Mouse (Mus musculus) CH12.LX (cell line): ENCODE measurements around the gene Kif5c. TPM values are rescaled to one million over a fixed set of nuclear protein-coding genes. Genes with fewer than 3 reads are reported as not detected.

ENCODE experiments used
- DNase-seq: peaks from one replicate; pipeline ENCODE4 v3.0.0-alpha.2; 2013; ENCODE audit errors: extremely low read depth
- H3K27ac ChIP-seq: 2 replicates; pipeline ENCODE4 v1.5.1; 2012; ENCODE audit warnings: low read depth, mild to moderate bottlenecking, control low read depth, moderate library complexity; ENCODE audit not compliant: insufficient read depth
- H3K27me3 ChIP-seq: replicated peaks from 2 replicates; pipeline ENCODE3; 2012; ENCODE audit warnings: inconsistent platforms
- H3K36me3 ChIP-seq, 2 experiments: replicated peaks in 1 of 2; 2 replicates each; pipeline versions ENCODE3 to v1.6.1; 2012; ENCODE audit warnings: inconsistent platforms in 1 of 2, low read length in 1 of 2, mild to moderate bottlenecking in 1 of 2, mixed read lengths in 1 of 2, moderate library complexity in 1 of 2; ENCODE audit not compliant: control insufficient read depth in 1 of 2, insufficient read depth in 1 of 2
- H3K4me1 ChIP-seq, 2 experiments: 2 replicates each; pipeline ENCODE4 v1.6.1; 2012; ENCODE audit warnings: inconsistent platforms in 1 of 2, moderate library complexity in 1 of 2; ENCODE audit not compliant: insufficient read depth in 2 of 2, control insufficient read depth in 1 of 2
- H3K4me2 ChIP-seq: 2 replicates; pipeline ENCODE4 v1.6.1; 2012; ENCODE audit warnings: low read depth, mild to moderate bottlenecking, control low read depth; ENCODE audit not compliant: poor library complexity, insufficient read depth, severe bottlenecking
- H3K4me3 ChIP-seq, 3 experiments: fragments of 150-350 bp in 1 of 3; sonication (generic) in 1 of 3; replicated peaks in 1 of 3; 2 replicates each; pipeline versions ENCODE3 to v1.5.1; 2011 to 2012; ENCODE audit warnings: low read depth in 2 of 3, low read length in 2 of 3, mild to moderate bottlenecking in 2 of 3, moderate library complexity in 2 of 3, control low read depth in 1 of 3, improper control_type of control experiment in 1 of 3, inconsistent platforms in 1 of 3, mixed read lengths in 1 of 3; ENCODE audit not compliant: poor library complexity in 1 of 3
- H3K79me2 ChIP-seq: replicated peaks from 2 replicates; pipeline ENCODE4 v1.6.1; 2012; ENCODE audit warnings: mild to moderate bottlenecking, moderate library complexity; ENCODE audit not compliant: control insufficient read depth, poor library complexity, insufficient read depth, severe bottlenecking; ENCODE audit errors: extremely low read depth
- H3K9ac ChIP-seq: 2 replicates; pipeline ENCODE4 v1.6.1; 2012; ENCODE audit warnings: low read depth, mild to moderate bottlenecking, control low read depth, moderate library complexity; ENCODE audit not compliant: insufficient read depth
- H3K9me3 ChIP-seq: replicated peaks from 2 replicates; pipeline ENCODE3; 2012; ENCODE audit warnings: low read length, inconsistent platforms, mixed read lengths
- ELF1 ChIP-seq: IDR thresholded peaks from 2 replicates; pipeline ENCODE4 v1.6.1; 2014; ENCODE audit warnings: low read depth, mild to moderate bottlenecking, inconsistent platforms, low read length, improper control_type of control experiment
- ETS1 ChIP-seq: conservative IDR thresholded peaks from 2 replicates; pipeline ENCODE4 v1.6.1; 2012; ENCODE audit warnings: low read depth, mild to moderate bottlenecking, inconsistent platforms, low read length, improper control_type of control experiment, moderate library complexity
- HCFC1 ChIP-seq: IDR thresholded peaks from 2 replicates; pipeline ENCODE4 v1.6.1; 2012; ENCODE audit warnings: low read depth, mild to moderate bottlenecking, inconsistent platforms, low read length, improper control_type of control experiment
- JUN ChIP-seq: IDR thresholded peaks from 2 replicates; pipeline ENCODE4 v1.6.1; 2011; ENCODE audit warnings: low read depth, mild to moderate bottlenecking, low read length, improper control_type of control experiment, moderate library complexity; ENCODE audit not compliant: insufficient read depth
- KAT2A ChIP-seq: IDR thresholded peaks from 2 replicates; pipeline ENCODE4 v1.6.1; 2012; ENCODE audit warnings: low read length, improper control_type of control experiment, inconsistent platforms; ENCODE audit not compliant: insufficient replicate concordance
- MAFK ChIP-seq: IDR thresholded peaks from 2 replicates; pipeline ENCODE4 v1.6.1; 2011; ENCODE audit warnings: low read length, improper control_type of control experiment; ENCODE audit not compliant: insufficient replicate concordance
- MAX ChIP-seq: IDR thresholded peaks from 2 replicates; pipeline ENCODE4 v1.6.1; 2011; ENCODE audit warnings: low read length, improper control_type of control experiment
- MAZ ChIP-seq: IDR thresholded peaks from 2 replicates; pipeline ENCODE4 v1.6.1; 2012; ENCODE audit warnings: low read depth, mild to moderate bottlenecking, inconsistent platforms, low read length, improper control_type of control experiment, moderate library complexity
- MXI1 ChIP-seq: IDR thresholded peaks from 2 replicates; pipeline ENCODE4 v1.6.1; 2011; ENCODE audit warnings: mild to moderate bottlenecking, low read depth, low read length, improper control_type of control experiment
- MYC ChIP-seq: IDR thresholded peaks from 2 replicates; pipeline ENCODE4 v1.6.1; 2011; ENCODE audit warnings: low read depth, mild to moderate bottlenecking, improper control_type of control experiment, low read length
- NELFE ChIP-seq: IDR thresholded peaks from 2 replicates; pipeline ENCODE4 v1.6.1; 2011; ENCODE audit warnings: low read depth, low read length, improper control_type of control experiment
- NRF1 ChIP-seq: IDR thresholded peaks from 2 replicates; pipeline ENCODE4 v1.6.1; 2014; ENCODE audit warnings: low read depth, mild to moderate bottlenecking, inconsistent platforms, low read length, improper control_type of control experiment, moderate library complexity
- PAX5 ChIP-seq: IDR thresholded peaks from 2 replicates; pipeline ENCODE4 v1.6.1; 2012; ENCODE audit warnings: low read length, inconsistent platforms, mixed read lengths
- POLR2A ChIP-seq: IDR thresholded peaks from 2 replicates; pipeline ENCODE4 v1.6.1; 2011; ENCODE audit warnings: low read depth, mild to moderate bottlenecking, improper control_type of control experiment, low read length
- POLR2AphosphoS2 ChIP-seq: IDR thresholded peaks from 2 replicates; pipeline ENCODE4 v1.6.1; 2011; ENCODE audit warnings: low read depth, low read length, improper control_type of control experiment
- RAD21 ChIP-seq: IDR thresholded peaks from 2 replicates; pipeline ENCODE4 v1.6.1; 2011; ENCODE audit warnings: low read depth, mild to moderate bottlenecking, low read length, improper control_type of control experiment, moderate library complexity
- SIN3A ChIP-seq: IDR thresholded peaks from 2 replicates; pipeline ENCODE4 v1.6.1; 2012; ENCODE audit warnings: low read length, improper control_type of control experiment, inconsistent platforms
- TBP ChIP-seq: conservative IDR thresholded peaks from 2 replicates; pipeline ENCODE4 v1.6.1; 2011; ENCODE audit warnings: low read depth, low read length, improper control_type of control experiment
- TCF12 ChIP-seq: IDR thresholded peaks from 2 replicates; pipeline ENCODE4 v1.6.1; 2014; ENCODE audit warnings: low read depth, mild to moderate bottlenecking, inconsistent platforms, low read length, improper control_type of control experiment
- USF2 ChIP-seq: conservative IDR thresholded peaks from 2 replicates; pipeline ENCODE4 v1.6.1; 2011; ENCODE audit warnings: low read depth, low read length, improper control_type of control experiment
- ZC3H11A ChIP-seq: IDR thresholded peaks from 2 replicates; pipeline ENCODE4 v1.6.1; 2012; ENCODE audit warnings: low read depth, mild to moderate bottlenecking, inconsistent platforms, low read length, improper control_type of control experiment
- ZMIZ1 ChIP-seq: IDR thresholded peaks from 2 replicates; pipeline ENCODE4 v1.6.1; 2012; ENCODE audit warnings: low read depth, mild to moderate bottlenecking, inconsistent platforms, low read length, improper control_type of control experiment
- ZNF384 ChIP-seq: IDR thresholded peaks from 2 replicates; pipeline ENCODE4 v1.6.1; 2012; ENCODE audit warnings: low read depth, low read length, improper control_type of control experiment, inconsistent platforms
- dilution Hi-C: fragments of 300-500 bp; cut with MboI; formaldehyde crosslinking; loops from 2 replicates; pipeline ENCODE4 v1.14.3; 2020; ENCODE audit warnings: low sequenced_read_pairs; ENCODE audit not compliant: extremely low pct_unique_long_range_greater_than_20kb, extremely low pct_ligation_motif_present
- in situ Hi-C: fragments of 300-500 bp; cut with MboI; formaldehyde crosslinking; loops from 3 replicates; pipeline ENCODE4 v1.14.3; 2019; ENCODE audit warnings: low sequenced_read_pairs, low pct_ligation_motif_present, low pct_unique_long_range_greater_than_20kb, mixed read lengths
- polyA plus RNA-seq: library from polyadenylated mRNA; unstranded; fragments of >175 nt; gene quantifications from 2 replicates; pipeline ENCODE4 v1.2.1, GENCODE M21; 2012; ENCODE audit warnings: low read depth; ENCODE audit not compliant: insufficient read length
- total RNA-seq, 2 experiments: library from RNA; depleted of rRNA; stranded (reverse); fragments of 300-350 nt in 1 of 2; fragments of >200 nt in 1 of 2; gene quantifications; 2 replicates each; pipeline ENCODE4 v1.2.3; 2012 to 2014

The Kif5c gene
- total and polyA plus RNA-seq, 3 experiments, result 3.0 to 3.5 (median 3.1) TPM

DNA sequence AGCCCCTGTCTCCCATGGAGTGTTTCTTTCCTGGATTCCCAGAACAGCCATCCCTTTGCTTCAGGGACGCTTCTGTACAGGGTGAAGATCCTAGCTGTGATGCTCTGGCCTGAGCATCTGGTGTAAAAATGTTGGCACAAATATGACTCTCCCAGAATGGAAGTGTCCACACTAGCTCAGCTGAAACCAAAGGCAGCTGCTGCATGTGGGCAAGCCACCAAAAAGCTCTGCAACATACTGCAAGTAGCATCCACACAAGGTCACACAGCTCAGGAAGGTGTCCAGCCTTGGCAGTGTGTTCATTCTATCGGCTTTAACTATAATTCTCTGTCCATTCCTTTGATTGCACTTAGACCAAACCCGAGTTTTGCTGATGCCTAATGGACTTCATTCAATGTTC, 38.5 kb upstream of the Kif5c start:
- Histone ChIP-seq H3K4me2 (no peak overlapping the region), H3K27me3 (no peaks in the 10 kb centered on the region), H3K4me1 (no peaks in the 10 kb centered on the region), H3K9ac (no peak overlapping the region), H3K4me3 (no peak overlapping the region), H3K79me2 (no peaks in the 10 kb centered on the region), H3K9me3 (no peaks in the 10 kb centered on the region), H3K36me3 (no peaks in the 10 kb centered on the region), H3K27ac (no peak overlapping the region)
- dilution Hi-C loops, result no loop called here
- DNase-seq, result no peak
- no peak for TF ChIP-seq MAX
- TF ChIP-seq PAX5, result no peak
- TF ChIP-seq MAZ, result no peak
- no peak for TF ChIP-seq POLR2AphosphoS2
- TF ChIP-seq MXI1, result no peak
- TF ChIP-seq ELF1, result no peak
- TF ChIP-seq ZNF384, result no peak
- no peak for TF ChIP-seq MAFK
- TF ChIP-seq TCF12, result no peak
- no peak for TF ChIP-seq JUN
- TF ChIP-seq NRF1, result no peak
- no peak for TF ChIP-seq ZC3H11A
- TF ChIP-seq KAT2A, result no peak
- no peak for TF ChIP-seq TBP
- no peak for TF ChIP-seq MYC
- TF ChIP-seq POLR2A, result no peak
- no peak for TF ChIP-seq HCFC1
- no peak for TF ChIP-seq ETS1
- in situ Hi-C loops, result no loop called here

DNA sequence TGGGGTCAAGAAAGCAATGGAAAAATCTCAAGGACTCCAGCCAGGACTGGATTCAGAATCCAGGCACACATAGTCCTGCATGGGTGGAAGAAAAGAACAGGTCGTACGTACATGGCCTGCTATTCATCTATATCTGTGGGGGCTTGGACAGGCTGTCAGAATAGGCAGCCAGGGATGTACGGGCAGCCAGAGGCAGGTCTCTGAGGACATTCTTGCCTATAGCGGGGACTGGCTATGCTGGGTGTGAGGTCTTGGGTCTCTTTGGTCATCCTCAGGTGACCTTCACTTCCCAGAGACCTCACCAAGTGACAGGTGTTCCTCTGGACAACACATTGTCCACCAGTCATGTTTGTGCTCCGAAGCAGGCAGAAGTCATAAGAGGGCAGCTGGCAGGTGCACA, 36.6 kb upstream of the Kif5c start:
- TF ChIP-seq NELFE (no peak), RAD21 (no peak), ZMIZ1 (no peak), TCF12 (no peak), USF2 (no peak), ZNF384 (no peak), JUN (no peak), SIN3A (no peak)
- Histone ChIP-seq H3K79me2 (no peaks in the 10 kb centered on the region), H3K27me3 (no peaks in the 10 kb centered on the region), H3K4me2 (no peak overlapping the region), H3K4me1 (no peaks in the 10 kb centered on the region), H3K9ac (no peak overlapping the region), H3K9me3 (no peaks in the 10 kb centered on the region), H3K36me3 (no peaks in the 10 kb centered on the region), H3K4me3 (no peak overlapping the region), H3K27ac (no peak overlapping the region)
- in situ Hi-C loops, result no loop called here
- DNase-seq, result no peak
- dilution Hi-C loops, result no loop called here
